Mouse (Mus musculus): ENCODE results near the gene Dbi.
"Not testable (repeated sequence)": the region's sequence is repeated elsewhere in the genome, so short reads cannot be mapped to it uniquely, and the experiment has no call there.

DNA sequence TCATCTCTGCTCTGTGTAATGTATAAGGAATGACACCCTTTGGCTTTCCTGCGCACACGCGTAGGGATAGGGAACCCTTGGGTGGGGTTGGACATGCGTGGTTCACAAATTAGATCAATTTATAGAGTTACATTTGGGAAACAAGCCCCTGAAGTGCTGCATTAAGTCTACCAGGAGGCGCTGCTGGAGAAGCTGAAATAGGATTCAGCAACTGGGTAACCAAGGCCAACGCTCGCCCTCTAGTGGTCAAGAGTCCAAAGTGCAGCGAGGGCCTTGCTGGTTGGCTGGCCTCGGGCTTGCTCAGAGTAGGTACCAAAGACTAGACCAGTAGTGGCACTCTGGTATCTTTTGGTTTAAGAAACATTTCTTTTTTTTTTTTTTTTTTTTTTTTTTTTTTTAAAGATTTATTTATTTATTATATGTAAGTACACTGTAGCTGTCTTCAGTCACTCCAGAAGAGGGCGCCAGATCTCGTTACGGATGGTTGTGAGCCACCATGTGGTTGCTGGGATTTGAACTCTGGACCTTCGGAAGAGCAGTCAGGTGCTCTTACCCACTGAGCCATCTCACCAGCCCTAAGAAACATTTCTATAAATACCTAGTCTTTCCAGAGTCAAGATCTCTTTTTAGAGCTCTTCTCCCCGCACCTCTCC, 27.3 kb downstream of the Dbi start:
- not testable (repeated sequence) for TF ChIP-seq POLR2A (IDR thresholded peaks at IDR 0.05; ENCODE audit: borderline replicate concordance, insufficient read depth, low read length)
- peak; percentile 94 for TF ChIP-seq CTCF (IDR thresholded peaks at IDR 0.05; ENCODE audit: borderline replicate concordance, insufficient read depth, low read depth, low read length)
